Mouse (Mus musculus) ES-E14 (cell line): ENCODE results near the gene Otogl. TPM values are rescaled to one million over a fixed set of nuclear protein-coding genes. Genes with fewer than 3 reads are reported as not detected.

Source experiments
- DNase-seq: peaks from one replicate; pipeline ENCODE4 v3.0.0-alpha.2; 2013; ENCODE audit warnings: low read depth, low spot score
- H3K27ac ChIP-seq: 2 replicates; pipeline ENCODE4 v1.5.1; 2012; ENCODE audit warnings: low read depth, mild to moderate bottlenecking, low read length, moderate library complexity, mixed read lengths; ENCODE audit not compliant: poor library complexity, insufficient read depth, severe bottlenecking
- H3K36me3 ChIP-seq: 2 replicates; pipeline ENCODE4 v1.6.1; 2012; ENCODE audit warnings: mild to moderate bottlenecking, low read length, moderate library complexity, mixed read lengths; ENCODE audit not compliant: control insufficient read depth, poor library complexity, insufficient read depth, severe bottlenecking
- H3K4me1 ChIP-seq, 2 experiments: fragments of 150-350 bp in 1 of 2; sonication (generic) in 1 of 2; 2 replicates each; pipeline ENCODE4 v1.6.1; 2012; ENCODE audit warnings: low read length in 2 of 2, mild to moderate bottlenecking in 1 of 2, mixed read lengths in 1 of 2; ENCODE audit not compliant: control insufficient read depth in 2 of 2, insufficient read depth in 2 of 2, poor library complexity in 1 of 2
- H3K4me3 ChIP-seq, 2 experiments: fragments of 150-350 bp in 1 of 2; sonication (generic) in 1 of 2; 2 replicates each; pipeline ENCODE4 v1.5.1; 2012; ENCODE audit warnings: low read length in 2 of 2, low read depth in 1 of 2, mild to moderate bottlenecking in 1 of 2, mixed read lengths in 1 of 2; ENCODE audit not compliant: insufficient read depth in 1 of 2, poor library complexity in 1 of 2, severe bottlenecking in 1 of 2
- H3K9ac ChIP-seq: 2 replicates; pipeline ENCODE4 v1.6.1; 2012; ENCODE audit warnings: low read depth, mild to moderate bottlenecking, low read length, mixed read lengths; ENCODE audit not compliant: poor library complexity, insufficient read depth, severe bottlenecking
- H3K9me3 ChIP-seq: fragments of 150-350 bp; sonication (generic); 2 replicates; pipeline ENCODE4 v1.6.1; 2012; ENCODE audit warnings: low read depth, mild to moderate bottlenecking, low read length; ENCODE audit not compliant: control insufficient read depth, insufficient read depth
- CHD2 ChIP-seq: IDR thresholded peaks from 2 replicates; pipeline ENCODE4 v1.6.1; 2014; ENCODE audit warnings: mild to moderate bottlenecking, low read depth, low read length, inconsistent platforms
- HCFC1 ChIP-seq: IDR thresholded peaks from 2 replicates; pipeline ENCODE4 v1.6.1; 2012; ENCODE audit warnings: low read length, inconsistent platforms, borderline replicate concordance; ENCODE audit not compliant: insufficient read depth
- MAFK ChIP-seq: IDR thresholded peaks from 2 replicates; pipeline ENCODE4 v1.6.1; 2014; ENCODE audit warnings: mild to moderate bottlenecking, low read depth, low read length, inconsistent platforms; ENCODE audit not compliant: insufficient read depth
- ZC3H11A ChIP-seq: IDR thresholded peaks from 2 replicates; pipeline ENCODE4 v1.6.1; 2012; ENCODE audit warnings: low read depth, mild to moderate bottlenecking, inconsistent platforms, low read length, borderline replicate concordance
- ZNF384 ChIP-seq: IDR thresholded peaks from 2 replicates; pipeline ENCODE4 v1.6.1; 2012; ENCODE audit warnings: low read depth, low read length, inconsistent platforms
- in situ Hi-C, 2 experiments: fragments of 600-800 bp; cut with MboI; formaldehyde crosslinking; loops; one replicate each; pipeline ENCODE4 v1.15.1; 2025; ENCODE audit warnings: low sequenced_read_pairs in 2 of 2, inconsistent platforms in 1 of 2; ENCODE audit not compliant: unreplicated experiment in 2 of 2
- total RNA-seq: library from RNA; depleted of rRNA; stranded (reverse); fragments of 300-350 nt; gene quantifications from 2 replicates; pipeline ENCODE4 v1.2.3, GENCODE M21; 2012

Otogl gene
- total RNA-seq, 1 experiment: under 0.01 TPM

DNA sequence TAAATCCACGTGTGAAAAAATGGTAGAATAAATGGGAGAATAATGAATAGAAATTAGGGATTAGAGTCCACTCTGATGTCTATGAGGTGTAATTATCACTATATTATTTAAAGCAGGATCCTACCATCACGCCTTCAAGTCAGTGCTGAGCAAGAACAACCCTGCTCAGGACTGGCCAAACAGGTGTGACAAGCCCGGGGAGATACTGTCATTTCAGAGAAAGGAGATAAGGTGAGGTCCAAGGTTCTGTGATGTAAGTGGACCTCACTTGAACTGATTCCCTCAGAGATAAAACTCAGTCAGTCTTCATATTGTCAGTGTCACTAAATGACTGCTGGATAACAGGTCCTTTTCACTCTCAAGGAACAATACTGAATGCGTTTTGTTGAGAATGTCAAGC, 44.5 kb downstream of the Otogl start:
- Histone ChIP-seq H3K36me3 (no peaks in the 10 kb centered on the region), H3K9me3 (no peaks in the 10 kb centered on the region), H3K4me3 (no peak overlapping the region), H3K9ac (no peak overlapping the region), H3K4me1 (no peaks in the 10 kb centered on the region), H3K27ac (no peak overlapping the region)
- in situ Hi-C loops: no loop called here
- TF ChIP-seq ZNF384 (no peak), MAFK (no peak), CHD2 (no peak), ZC3H11A (no peak)
- no peak for DNase-seq

DNA sequence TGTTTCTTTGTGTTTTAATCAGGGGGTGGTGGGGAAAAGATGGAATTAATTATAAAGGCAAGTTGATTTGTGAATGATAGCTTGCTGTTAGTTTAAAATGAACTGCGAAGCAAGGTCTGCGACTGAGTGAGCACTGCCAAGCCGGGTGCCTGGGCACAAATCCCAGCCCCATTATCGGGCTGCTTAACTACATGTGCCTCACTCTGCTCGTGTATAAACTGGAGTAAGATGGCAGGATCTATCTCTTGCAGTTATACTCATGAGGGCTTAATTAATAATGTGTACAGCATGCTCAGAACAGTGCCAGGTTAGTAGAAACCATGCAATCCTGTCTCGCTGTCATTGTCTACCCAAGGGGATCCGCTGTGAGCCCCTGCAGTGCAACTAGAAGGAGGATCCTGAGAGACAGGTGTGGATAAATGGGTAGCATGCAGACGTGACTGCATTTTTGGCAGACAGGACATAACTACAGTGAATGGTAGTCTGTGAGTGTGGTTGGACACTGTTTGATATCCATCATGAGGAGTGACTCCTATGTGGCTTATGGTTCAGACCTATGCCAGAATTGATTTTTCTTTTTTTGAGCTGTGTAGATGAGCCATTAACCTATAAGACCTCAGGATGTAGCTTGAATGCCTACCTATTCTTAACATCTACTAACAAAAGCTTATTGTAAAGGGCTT, 51.6 kb downstream of the Otogl start:
- Histone ChIP-seq H3K36me3 (no peaks in the 10 kb centered on the region), H3K9ac (no peak overlapping the region), H3K9me3 (no peaks in the 10 kb centered on the region), H3K4me3 (no peak overlapping the region), H3K27ac (no peak overlapping the region), H3K4me1 (no peaks in the 10 kb centered on the region)
- in situ Hi-C loops: no loop called here
- DNase-seq: no peak
- TF ChIP-seq MAFK: no peak
- no peak for TF ChIP-seq ZNF384
- TF ChIP-seq HCFC1: no peak
- TF ChIP-seq CHD2: no peak
- TF ChIP-seq ZC3H11A: no peak

DNA sequence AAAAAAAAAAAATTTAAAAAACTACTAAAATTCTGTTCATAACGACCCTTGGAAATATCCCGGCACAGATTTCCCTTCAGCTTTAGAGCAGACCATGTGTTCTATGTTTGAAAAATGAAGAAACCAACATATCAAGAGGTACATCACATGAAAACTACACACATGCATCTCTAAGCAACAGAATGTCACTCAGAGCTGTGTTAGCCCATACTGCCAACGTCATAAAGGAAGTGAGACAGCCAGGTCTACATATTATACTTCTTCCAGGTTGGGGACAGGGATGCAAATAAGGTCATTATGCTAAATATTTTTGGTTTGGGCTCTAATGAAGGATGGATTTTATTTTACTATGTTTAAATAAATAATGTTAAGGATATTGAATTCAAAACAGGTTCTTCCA, 52.7 kb downstream of the Otogl start:
- in situ Hi-C loops: no loop called here
- H3K4me1 ChIP-seq: no peaks in the 10 kb centered on the region
- no peaks in the 10 kb centered on the region for H3K9me3 ChIP-seq
- no peaks in the 10 kb centered on the region for H3K36me3 ChIP-seq
- no peak overlapping the region for H3K27ac ChIP-seq
- TF ChIP-seq ZNF384 (no peak), CHD2 (no peak), HCFC1 (no peak), MAFK (no peak), ZC3H11A (no peak)
- DNase-seq: no peak
- no peak overlapping the region for H3K4me3 ChIP-seq
- H3K9ac ChIP-seq: no peak overlapping the region

DNA sequence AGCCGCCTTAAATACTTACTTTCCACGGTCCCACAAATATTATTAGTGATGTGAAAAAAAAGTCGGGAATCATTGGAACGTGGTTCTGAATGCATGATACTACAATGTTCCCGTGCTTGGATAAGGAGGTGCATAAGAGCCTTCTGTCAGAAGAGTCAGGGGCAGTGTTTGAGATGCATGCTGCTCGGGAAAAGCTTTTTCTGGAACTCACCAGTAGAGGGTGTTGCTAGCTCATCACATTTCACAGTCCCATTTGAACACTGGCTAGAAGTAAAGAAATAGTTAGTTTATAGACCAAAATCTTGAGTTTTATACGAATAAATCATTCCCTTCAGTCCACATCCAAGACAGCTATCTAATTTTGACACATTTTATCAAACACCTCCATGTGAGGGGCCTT, 53.2 kb downstream of the Otogl start:
- H3K27ac ChIP-seq: no peak overlapping the region
- no peaks in the 10 kb centered on the region for H3K36me3 ChIP-seq
- H3K9ac ChIP-seq: no peak overlapping the region
- no peak overlapping the region for H3K4me3 ChIP-seq
- no peaks in the 10 kb centered on the region for H3K4me1 ChIP-seq
- H3K9me3 ChIP-seq: no peaks in the 10 kb centered on the region
- peak; percentile 22 for DNase-seq
- TF ChIP-seq MAFK (peak; percentile 79), CHD2 (no peak), ZC3H11A (peak; percentile 42; the same call in 1 of the 2 replicates)
- in situ Hi-C loops: no loop called here

DNA sequence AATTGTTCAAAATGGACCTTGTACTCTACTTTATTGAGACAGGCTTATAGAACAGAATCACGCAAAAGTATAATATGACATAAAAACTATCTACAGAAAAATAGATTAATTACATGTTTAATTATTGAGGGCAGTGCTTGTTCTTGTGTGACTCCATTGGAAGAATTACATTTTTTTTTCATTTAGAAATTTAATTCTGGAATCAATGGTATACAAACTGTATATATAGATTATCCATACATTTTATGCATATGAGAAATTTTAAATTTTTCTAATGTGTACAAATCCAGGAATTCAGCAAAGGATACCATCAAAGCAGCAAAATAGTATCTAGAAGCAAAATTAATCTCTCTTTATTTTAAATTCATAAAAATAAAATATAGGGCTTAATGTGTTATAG, 67.0 kb downstream of the Otogl start:
- TF ChIP-seq ZNF384: no peak
- TF ChIP-seq MAFK: no peak
- TF ChIP-seq HCFC1: no peak
- no peak for TF ChIP-seq CHD2
- no peak for TF ChIP-seq ZC3H11A
- no peak overlapping the region for H3K4me3 ChIP-seq
- no peaks in the 10 kb centered on the region for H3K9me3 ChIP-seq
- no peak for DNase-seq
- in situ Hi-C loops: no loop called here
- H3K9ac ChIP-seq: no peak overlapping the region
- H3K27ac ChIP-seq: no peak overlapping the region
- no peaks in the 10 kb centered on the region for H3K36me3 ChIP-seq
- no peaks in the 10 kb centered on the region for H3K4me1 ChIP-seq
